Mouse (Mus musculus) cerebellum, adult 11 months (tissue): ENCODE measurements around the gene Gm12216.

ENCODE experiments used
- DNase-seq: peaks from one replicate; pipeline ENCODE4 v3.0.0; 2022

The Gm12216 gene

GRCm38 (mm10) chr11:53819511-53819910 lies 39.5 kb downstream of the Gm12216 start:
- DNase-seq = no peak

DNA sequence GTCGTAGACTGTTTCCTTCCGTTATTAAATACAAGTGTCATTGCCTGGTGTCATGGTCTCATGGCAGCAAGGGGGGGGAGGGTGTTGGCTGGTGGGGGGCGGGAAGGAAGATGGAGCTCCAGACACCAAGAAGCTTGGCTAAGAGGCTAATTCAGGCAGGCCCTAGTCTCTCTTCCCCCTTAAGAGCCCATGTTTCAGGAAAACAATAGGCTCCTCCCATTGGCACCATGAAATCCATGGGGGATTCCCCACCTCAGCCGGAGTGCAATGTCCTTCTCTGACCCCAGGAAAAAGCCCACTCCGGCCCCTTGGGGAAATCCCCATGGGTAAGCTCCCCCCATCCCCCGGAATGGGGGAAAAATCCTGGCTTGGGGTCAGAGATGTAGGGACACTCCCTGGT lies 40.3 kb downstream of the Gm12216 start:
- DNase-seq = no peak

DNA sequence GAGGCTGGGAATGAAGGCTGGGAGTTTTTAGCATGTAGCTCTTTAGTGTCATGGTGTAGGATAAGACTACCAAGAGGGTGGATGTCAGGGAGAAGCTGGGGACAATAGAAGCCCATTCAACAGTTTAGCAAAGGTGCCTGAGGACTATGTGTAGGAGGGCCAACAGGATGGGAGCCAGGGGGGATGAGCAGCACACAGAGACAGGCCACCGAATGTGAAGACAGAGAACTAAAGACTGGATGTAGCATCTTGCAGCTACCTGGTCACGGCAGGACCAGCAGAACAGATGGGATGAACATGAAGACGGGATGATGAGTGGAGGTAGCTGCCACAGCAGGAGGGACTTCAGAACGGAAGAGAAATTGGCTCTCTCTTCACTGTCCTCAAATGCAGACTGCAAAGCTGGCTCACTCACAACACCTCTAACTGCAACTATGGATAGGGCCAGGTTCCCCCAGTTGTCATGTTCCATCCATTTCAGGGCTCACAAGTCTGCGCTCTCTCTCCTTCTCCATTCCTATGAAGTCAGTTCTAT lies 42.1 kb downstream of the Gm12216 start:
- DNase-seq = peak; percentile 29

GRCm38 (mm10) chr11:53814810-53815209 lies 44.2 kb downstream of the Gm12216 start:
- no peak for DNase-seq

DNA sequence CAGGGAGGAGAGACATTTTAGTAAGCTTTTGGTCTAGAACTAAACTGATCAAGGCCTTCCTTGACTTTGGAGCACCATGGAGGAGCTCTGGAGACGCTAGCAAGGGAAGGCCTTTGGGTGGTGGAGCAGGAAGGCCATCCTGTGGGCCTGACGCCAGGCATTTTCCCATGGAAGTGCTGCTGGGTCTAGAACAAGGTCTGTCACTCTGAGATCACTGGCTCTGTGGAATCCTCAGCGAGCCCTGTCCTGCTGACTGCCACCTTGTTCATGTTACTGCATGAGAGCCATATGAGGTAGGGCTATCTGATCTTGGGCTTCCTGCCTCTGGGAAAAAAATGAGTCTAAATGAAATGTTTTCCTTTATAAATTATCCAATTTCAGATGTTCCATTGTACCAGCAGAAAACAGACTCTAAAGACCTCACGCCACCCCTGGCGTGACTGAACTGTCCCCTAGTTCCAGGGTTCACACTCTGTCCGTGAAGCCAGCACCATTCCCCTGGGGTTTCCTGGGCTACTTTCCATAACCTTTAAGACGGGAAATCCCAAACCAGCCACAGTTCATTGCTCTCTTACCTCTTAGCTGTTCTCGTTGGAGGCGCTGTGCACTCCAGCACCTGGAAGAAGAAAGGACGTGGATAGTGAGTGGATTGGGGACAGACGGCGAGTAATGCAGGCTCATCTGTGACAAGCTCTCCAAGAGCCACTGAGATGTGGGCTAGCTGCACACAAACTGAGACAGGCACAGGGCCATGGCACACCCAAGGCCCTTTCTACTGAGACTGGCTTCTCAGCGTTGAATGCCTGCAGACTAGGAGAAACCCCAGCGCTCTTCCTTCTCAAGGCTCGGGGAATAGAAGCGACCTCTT lies 45.8 kb downstream of the Gm12216 start:
- DNase-seq = no peak

DNA sequence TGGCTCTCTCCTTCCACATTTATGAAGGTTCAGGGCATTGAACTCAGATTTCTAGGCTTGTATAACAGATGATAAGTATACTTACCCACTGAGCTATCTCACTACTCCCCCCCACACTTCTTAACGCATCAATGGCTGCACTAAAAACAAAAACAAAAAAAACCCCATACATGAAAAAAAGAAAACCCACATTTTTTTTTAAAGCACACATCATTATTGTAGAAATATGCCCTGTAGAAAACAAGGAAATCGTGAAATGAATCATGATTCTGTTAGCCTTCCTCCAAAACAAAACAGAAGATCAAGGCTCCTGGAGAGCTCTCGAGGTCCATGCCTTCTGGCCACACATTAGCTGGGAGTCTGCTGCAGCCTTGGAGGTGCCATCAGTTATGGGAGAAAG lies 47.7 kb downstream of the Gm12216 start:
- DNase-seq = no peak

DNA sequence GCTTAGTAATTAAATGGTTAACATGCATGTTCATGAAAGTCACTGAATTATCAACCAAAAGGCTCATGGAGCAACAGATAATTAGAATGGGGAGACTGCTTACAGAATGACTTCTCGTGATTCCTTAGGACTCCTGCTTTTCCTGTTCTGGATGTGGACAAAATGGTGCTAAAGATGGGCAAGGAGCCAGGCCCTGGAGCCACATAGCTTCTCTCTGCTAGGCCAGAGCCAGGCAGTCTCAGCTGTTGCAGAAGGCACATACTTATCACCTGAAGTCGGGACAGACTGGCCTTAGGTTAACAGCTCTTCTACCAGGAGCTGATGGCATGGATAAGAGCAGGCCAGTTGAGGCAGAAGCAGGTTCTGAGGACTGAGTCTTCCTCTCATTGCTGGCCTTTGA lies 48.3 kb downstream of the Gm12216 start:
- DNase-seq = no peak

- no peak for DNase-seq
Observed at GRCm38 (mm10) chr11:53810156-53810555, 48.9 kb downstream of the Gm12216 start.

DNA sequence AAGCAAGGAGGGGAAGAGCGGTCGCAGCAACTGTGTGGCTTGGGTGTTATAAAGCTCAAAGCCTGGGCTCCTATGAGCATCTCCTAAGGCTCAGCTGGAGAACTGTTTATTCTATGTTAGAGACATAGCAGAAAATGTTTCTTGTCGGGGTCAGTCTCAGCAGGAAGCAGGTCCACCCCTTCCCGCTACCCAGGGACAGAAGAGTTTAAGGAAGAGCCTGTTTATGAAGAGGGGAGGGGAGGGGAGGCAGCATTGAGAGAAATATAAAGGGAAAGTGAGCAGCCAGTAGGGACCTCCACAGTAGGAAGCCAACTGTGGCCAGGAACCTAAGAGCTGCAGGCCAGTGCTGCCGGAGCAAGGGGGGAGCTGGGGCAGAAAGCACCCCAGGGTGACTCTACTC lies 49.7 kb downstream of the Gm12216 start:
- DNase-seq = no peak

DNA sequence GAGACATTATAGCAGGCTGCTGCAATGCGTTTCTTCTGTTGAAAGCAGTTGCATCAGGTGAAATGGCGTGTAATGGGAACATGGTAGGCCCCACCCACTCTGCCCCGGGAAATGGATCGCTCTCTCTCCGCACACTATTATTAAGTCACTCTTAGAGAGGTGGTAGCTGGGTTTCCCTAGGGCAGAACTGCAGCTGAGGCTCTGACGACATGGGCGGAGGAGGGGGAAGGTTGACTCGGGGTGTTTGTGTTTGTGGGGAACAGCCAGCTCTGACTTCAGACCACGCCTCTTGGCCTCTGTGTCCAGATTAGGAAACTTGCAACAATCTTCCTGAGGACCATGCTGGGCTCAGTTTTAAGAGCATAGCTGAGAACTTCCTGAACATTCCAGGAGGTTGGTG lies 53.3 kb downstream of the Gm12216 start:
- no peak for DNase-seq

GRCm38 (mm10) chr11:53804569-53805344 lies 54.3 kb downstream of the Gm12216 start:
- DNase-seq = no peak

DNA sequence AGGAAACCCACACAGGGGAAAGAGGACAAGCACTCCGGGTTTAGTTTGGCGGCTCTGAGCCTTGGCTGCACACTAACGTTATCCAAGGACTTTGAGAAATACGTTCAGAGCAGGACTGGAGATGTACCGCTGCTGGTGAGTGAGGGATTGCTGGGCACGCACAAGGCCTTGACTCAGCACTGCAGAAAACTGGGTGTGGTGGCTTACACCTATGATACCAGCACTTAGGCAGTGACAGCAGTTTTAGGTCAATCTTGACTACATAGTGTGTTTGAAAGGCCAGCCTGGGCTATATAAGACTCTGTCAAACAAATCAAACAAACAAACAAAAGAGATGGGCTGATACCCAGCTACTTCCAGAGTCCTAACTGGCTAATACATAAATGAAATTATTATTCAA lies 55.6 kb downstream of the Gm12216 start:
- DNase-seq = no peak

GRCm38 (mm10) chr11:53803093-53803492 lies 56.0 kb downstream of the Gm12216 start:
- DNase-seq = no peak

- DNase-seq = no peak
Observed at GRCm38 (mm10) chr11:53800975-53801374, 58.1 kb downstream of the Gm12216 start.

GRCm38 (mm10) chr11:53800036-53800435 lies 59.0 kb downstream of the Gm12216 start:
- no peak for DNase-seq

DNA sequence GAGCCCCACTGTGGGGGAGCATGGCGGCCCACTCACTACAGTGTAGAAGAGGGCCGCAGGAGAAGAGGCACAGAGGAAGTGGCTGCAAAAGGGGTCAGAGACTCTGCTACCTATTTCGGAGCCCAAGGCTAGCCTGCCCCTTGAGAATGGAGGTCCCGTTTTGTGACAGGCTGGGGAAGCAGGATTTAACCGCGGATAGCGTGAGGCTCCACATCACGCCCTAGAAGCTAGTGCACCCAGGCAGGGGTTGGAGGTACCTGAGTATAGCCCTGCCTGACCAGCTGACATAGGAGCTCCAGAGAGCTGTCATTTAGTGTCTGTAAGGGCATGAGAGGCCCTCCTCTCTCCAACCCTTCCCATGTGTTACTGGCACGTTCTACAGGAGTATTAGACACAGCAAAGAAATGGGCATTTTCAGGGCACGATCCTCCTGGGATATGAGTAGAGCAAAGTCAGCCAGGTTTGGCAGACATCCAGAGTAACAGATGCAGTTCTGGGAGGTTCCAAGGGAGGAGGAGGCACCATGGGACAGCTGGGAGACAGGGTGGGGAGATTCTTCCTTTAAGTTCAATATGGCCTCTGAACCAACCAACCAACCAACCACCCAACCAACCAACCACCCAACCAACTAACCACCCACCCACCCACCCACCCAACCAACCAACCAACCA lies 60.9 kb downstream of the Gm12216 start:
- DNase-seq = no peak

- no peak for DNase-seq
Observed at GRCm38 (mm10) chr11:53797386-53797920, 61.6 kb downstream of the Gm12216 start.

DNA sequence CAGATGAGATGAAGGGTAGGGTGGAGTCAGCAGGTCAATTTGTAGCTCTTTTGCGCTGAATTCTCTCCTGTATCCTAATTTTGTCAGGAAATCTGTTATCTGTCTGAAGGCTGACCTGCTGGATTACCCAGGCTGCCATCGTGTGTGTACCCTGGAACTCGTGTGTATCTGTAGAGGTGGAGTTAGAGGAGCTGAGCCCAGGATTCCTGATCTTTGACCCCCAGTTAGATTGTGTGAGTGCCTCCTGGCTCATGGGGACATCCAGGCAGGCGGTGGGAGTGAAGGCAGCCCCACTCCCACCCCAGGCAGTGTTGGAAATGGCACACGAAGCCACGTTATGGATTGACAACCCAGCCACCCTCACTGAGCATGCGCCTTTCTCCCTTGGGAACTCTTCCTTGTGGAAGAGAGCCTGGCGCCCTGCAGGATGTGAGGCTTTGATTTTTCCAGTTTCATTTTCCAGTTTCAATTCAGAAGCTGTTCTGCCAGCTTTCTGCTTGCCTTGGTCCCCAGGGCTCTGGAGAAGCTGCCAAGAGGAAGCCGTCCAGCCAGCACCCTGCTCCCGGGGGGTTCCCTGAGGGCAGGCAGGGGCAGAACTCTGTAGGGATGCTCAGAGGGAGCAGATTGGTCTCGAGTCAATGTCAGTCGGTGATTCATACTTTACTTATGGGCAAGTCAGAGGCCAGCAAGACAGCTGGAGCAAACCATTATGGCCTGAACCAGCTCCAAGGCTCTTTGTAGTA lies 62.5 kb downstream of the Gm12216 start:
- no peak for DNase-seq

DNA sequence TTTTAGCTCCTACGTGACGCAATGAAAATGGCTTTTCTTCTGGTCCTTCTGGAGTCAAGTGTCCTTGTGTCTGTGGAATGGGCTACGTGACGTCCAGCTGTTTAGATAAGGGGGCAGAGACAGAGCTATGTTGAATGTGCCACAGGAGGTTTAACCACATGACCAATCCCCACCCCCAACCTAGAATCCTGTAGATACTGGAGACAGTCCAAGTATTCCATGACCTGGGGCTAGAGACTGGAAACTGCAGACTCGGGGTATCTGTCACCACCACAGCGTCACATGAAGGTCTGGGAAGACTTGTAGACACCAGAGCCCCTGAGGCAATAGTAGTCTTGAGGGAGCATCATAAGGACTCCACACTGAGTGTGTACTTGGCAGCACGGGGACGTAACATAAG lies 63.2 kb downstream of the Gm12216 start:
- no peak for DNase-seq

GRCm38 (mm10) chr11:53794671-53795557 lies 64.1 kb downstream of the Gm12216 start:
- DNase-seq = peak; percentile 20

DNA sequence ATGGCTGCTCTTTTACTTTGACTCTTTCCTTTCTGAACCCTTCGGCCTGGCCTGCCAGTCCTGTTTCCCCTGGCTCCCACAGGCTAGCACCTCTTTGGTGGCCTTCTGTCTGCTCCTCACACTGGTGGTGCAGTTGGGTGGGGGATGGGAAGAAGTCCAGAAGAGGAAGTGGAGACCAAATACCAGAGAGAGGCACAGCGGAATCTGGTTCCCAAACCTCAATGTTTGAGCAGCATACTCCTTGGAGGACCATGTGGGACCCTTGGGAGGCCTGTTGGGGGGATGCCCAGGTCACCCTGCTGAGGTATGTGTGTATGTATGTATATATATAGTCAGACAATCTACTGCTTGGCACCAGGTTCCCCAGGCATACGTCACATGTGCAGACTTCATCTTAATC lies 65.0 kb downstream of the Gm12216 start:
- no peak for DNase-seq
